Mouse (Mus musculus): ENCODE measurements around the gene Map6. TPM values are rescaled to one million over a fixed set of nuclear protein-coding genes. Genes with fewer than 3 reads are reported as not detected.

Map6 gene
- polyA plus RNA-seq, 1 experiment from 2014 or later: 2.1 TPM

DNA sequence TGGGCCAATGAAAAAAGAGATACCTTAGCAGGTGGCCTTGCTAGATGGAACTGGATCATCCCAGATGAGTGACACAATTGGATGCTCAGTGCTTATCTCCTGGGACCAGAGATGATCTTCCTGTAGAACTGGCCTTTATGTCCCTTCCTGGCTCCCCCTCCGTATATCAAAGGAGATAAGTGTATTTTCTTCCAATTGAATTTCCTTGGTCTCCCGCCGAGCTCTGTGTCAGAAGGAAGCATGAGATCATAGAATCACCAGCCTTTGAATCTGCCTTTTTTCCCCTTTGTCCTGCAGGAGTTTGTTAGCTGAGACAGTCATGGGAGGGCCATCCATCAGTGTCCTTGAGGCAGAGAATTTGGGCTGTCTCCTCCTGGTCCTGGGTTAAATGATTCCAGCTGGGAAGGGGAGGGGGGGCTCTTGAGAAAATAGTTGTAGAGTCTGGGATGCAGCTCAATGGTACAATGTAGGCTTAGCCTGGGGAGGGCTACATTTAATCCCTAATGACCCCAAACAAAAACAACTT lies 33.5 kb downstream of the Map6 start:
- Histone ChIP-seq H3K36me3 (ENCODE audit: control insufficient read depth, insufficient read depth, low read length) (no peaks in the 10 kb centered on the region), H3K4me3 (ENCODE audit: control insufficient read depth in 1 of 2, insufficient read depth in 1 of 2, low read depth in 1 of 2, low read length in 2 of 2) (no peak overlapping the region), H3K9ac (ENCODE audit: low read length) (no peak overlapping the region), H3K9me3 (ENCODE audit: control insufficient read depth, low read length) (no peaks in the 10 kb centered on the region), H3K4me1 (ENCODE audit: control insufficient read depth in 2 of 2, insufficient read depth in 2 of 2, low read length in 2 of 2) (peaks cover 3 to 5% of the 10 kb centered on the region in 2 experiments; a peak in 3 of 4 replicates), H3K27me3 (ENCODE audit: control insufficient read depth, insufficient read depth, low read length) (no peaks in the 10 kb centered on the region), H3K27ac (replicated peaks in 1 of 2; ENCODE audit: control insufficient read depth in 1 of 2, insufficient read depth in 1 of 2, low read depth in 2 of 2, low read length in 2 of 2) (no peak overlapping the region), H3K4me2 (ENCODE audit: low read length) (no peak overlapping the region)
- WGBS: 52% methylated on average over 3 of the region's 3 CpGs
- ATAC-seq (ENCODE audit: insufficient number of reproducible peaks, insufficient read depth, low FRiP score, low read depth): no peak

DNA sequence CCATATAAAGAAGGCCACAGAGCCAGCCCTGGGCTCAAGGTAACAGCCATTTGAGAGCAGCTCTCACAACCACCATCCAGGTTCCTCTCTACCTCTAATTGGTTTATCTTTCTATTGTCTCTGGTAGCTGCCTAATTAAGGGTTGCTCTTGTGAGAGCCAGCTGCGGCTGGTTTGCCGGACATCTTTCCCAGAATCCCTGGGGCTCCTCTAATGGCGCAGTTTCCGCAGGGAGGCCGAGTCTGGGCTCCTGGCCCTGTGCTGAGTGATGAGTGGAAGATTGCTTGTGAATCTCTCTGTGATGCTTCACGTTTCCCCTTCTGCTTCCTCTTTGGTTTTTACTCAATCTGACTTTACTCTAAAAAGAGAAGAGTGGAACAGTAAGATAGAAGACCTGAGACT lies 36.8 kb downstream of the Map6 start:
- WGBS: 43% methylated on average over 6 of the region's 6 CpGs
- no peak for ATAC-seq (ENCODE audit: insufficient number of reproducible peaks, insufficient read depth, low FRiP score, low read depth)

DNA sequence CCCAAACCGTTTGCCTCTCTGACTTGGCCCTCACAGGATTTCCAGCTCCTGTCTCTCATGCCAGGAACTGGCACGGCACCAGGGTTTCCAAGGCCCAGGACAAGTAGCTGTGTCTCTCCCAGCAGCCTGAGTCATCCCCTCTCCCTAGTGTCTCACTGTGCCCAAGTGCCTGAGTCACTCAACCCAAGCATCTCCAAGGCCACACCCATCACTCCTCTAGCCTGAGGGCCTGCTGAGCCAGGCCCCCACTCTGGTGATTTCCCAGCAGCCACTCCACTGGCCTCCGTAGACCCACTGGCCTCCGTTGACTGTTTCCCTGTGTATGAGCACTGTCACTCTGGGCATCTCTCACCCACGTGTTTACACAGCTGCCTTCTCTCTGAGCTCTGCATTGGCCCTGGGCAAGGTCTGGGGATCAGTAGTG lies 37.7 kb downstream of the Map6 start:
- no peaks in the 10 kb centered on the region for H3K9me3 ChIP-seq (ENCODE audit: control insufficient read depth, low read length)
- no peak overlapping the region for H3K27ac ChIP-seq (replicated peaks in 1 of 2; ENCODE audit: control insufficient read depth in 1 of 2, insufficient read depth in 1 of 2, low read depth in 2 of 2, low read length in 2 of 2)

More for the DNA sequence above, 36.8 kb downstream of the Map6 start:
- no peak overlapping the region for H3K4me3 ChIP-seq (ENCODE audit: control insufficient read depth in 1 of 2, insufficient read depth in 1 of 2, low read depth in 1 of 2, low read length in 2 of 2)
- H3K36me3 ChIP-seq (ENCODE audit: control insufficient read depth, insufficient read depth, low read length): no peaks in the 10 kb centered on the region
- no peak overlapping the region for H3K27ac ChIP-seq (replicated peaks in 1 of 2; ENCODE audit: control insufficient read depth in 1 of 2, insufficient read depth in 1 of 2, low read depth in 2 of 2, low read length in 2 of 2)
- no peak overlapping the region for H3K9ac ChIP-seq (ENCODE audit: low read length)
- no peak overlapping the region for H3K4me2 ChIP-seq (ENCODE audit: low read length)
- H3K4me1 ChIP-seq (ENCODE audit: control insufficient read depth in 2 of 2, insufficient read depth in 2 of 2, low read length in 2 of 2): peaks cover 18% of the 10 kb centered on the region in 2 experiments
- no peaks in the 10 kb centered on the region for H3K9me3 ChIP-seq (ENCODE audit: control insufficient read depth, low read length)
- H3K27me3 ChIP-seq (ENCODE audit: control insufficient read depth, insufficient read depth, low read length): no peaks in the 10 kb centered on the region

DNA sequence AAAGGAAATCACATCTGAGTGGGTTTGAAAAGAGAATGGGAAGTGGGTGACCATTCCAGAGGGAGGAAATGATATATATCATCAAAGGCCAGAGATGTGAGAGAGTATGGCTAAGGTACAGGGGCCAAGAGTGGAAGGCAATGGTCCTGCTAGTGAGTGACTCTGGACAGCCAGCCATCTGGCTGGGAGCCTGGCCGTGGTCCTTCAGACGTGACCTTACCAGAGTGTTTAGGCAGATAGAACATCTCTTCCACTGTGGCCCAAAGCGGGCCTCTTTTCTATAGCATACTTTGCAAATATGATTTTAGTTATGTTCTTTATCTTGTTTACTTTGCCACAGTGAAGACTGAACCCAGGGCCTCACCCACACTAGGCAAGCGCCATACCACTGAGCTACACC lies 38.4 kb downstream of the Map6 start:
- ATAC-seq (ENCODE audit: insufficient number of reproducible peaks, insufficient read depth, low FRiP score, low read depth): no peak
- H3K4me2 ChIP-seq (ENCODE audit: low read length): no peak overlapping the region
- WGBS: 74% methylated on average over 4 of the region's 4 CpGs

More for the DNA sequence above, 37.7 kb downstream of the Map6 start:
- peaks cover 18% of the 10 kb centered on the region in 2 experiments for H3K4me1 ChIP-seq (ENCODE audit: control insufficient read depth in 2 of 2, insufficient read depth in 2 of 2, low read length in 2 of 2)
- ATAC-seq (ENCODE audit: insufficient number of reproducible peaks, insufficient read depth, low FRiP score, low read depth): no peak
- no peaks in the 10 kb centered on the region for H3K36me3 ChIP-seq (ENCODE audit: control insufficient read depth, insufficient read depth, low read length)
- no peak overlapping the region for H3K9ac ChIP-seq (ENCODE audit: low read length)
- no peak overlapping the region for H3K4me3 ChIP-seq (ENCODE audit: control insufficient read depth in 1 of 2, insufficient read depth in 1 of 2, low read depth in 1 of 2, low read length in 2 of 2)
- no peak overlapping the region for H3K4me2 ChIP-seq (ENCODE audit: low read length)
- 55% methylated on average over 5 of the region's 5 CpGs for WGBS
- H3K27me3 ChIP-seq (ENCODE audit: control insufficient read depth, insufficient read depth, low read length): no peaks in the 10 kb centered on the region

DNA sequence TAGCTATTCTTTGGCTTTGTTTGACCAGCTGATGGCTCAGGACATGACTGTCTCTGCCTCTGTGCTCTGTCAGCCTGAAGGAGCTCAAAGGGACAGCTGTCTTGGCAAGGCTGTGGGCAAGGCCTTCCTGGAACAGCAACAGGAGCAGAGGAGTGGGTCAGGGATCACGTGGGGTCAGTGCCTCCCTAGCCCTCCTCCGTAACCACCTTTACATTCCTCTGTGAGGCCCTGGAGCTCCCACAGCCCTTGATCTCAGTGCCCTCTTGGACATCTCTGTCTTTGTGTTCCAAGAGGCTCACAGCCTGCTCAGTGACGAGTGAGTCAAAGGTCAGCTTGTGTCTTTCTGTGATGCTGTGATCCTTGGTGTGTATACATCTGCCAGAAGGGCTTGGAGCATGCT lies 39.4 kb downstream of the Map6 start:
- H3K4me2 ChIP-seq (ENCODE audit: low read length): no peak overlapping the region
- H3K4me1 ChIP-seq (ENCODE audit: control insufficient read depth in 2 of 2, insufficient read depth in 2 of 2, low read length in 2 of 2): peaks cover 18% of the 10 kb centered on the region in 2 experiments
- no peaks in the 10 kb centered on the region for H3K27me3 ChIP-seq (ENCODE audit: control insufficient read depth, insufficient read depth, low read length)
- ATAC-seq (ENCODE audit: insufficient number of reproducible peaks, insufficient read depth, low FRiP score, low read depth): no peak
- WGBS: 36% methylated on average over 3 of the region's 3 CpGs
- no peak overlapping the region for H3K4me3 ChIP-seq (ENCODE audit: control insufficient read depth in 1 of 2, insufficient read depth in 1 of 2, low read depth in 1 of 2, low read length in 2 of 2)
- no peaks in the 10 kb centered on the region for H3K9me3 ChIP-seq (ENCODE audit: control insufficient read depth, low read length)
- no peaks in the 10 kb centered on the region for H3K36me3 ChIP-seq (ENCODE audit: control insufficient read depth, insufficient read depth, low read length)
- H3K9ac ChIP-seq (ENCODE audit: low read length): no peak overlapping the region; the same call in 1 of the 2 replicates
- no peak overlapping the region for H3K27ac ChIP-seq (replicated peaks in 1 of 2; ENCODE audit: control insufficient read depth in 1 of 2, insufficient read depth in 1 of 2, low read depth in 2 of 2, low read length in 2 of 2)

More for the DNA sequence above, 38.4 kb downstream of the Map6 start:
- Histone ChIP-seq H3K9ac (ENCODE audit: low read length) (no peak overlapping the region), H3K4me3 (ENCODE audit: control insufficient read depth in 1 of 2, insufficient read depth in 1 of 2, low read depth in 1 of 2, low read length in 2 of 2) (no peak overlapping the region), H3K27ac (replicated peaks in 1 of 2; ENCODE audit: control insufficient read depth in 1 of 2, insufficient read depth in 1 of 2, low read depth in 2 of 2, low read length in 2 of 2) (no peak overlapping the region), H3K27me3 (ENCODE audit: control insufficient read depth, insufficient read depth, low read length) (no peaks in the 10 kb centered on the region), H3K4me1 (ENCODE audit: control insufficient read depth in 2 of 2, insufficient read depth in 2 of 2, low read length in 2 of 2) (peaks cover 18% of the 10 kb centered on the region in 2 experiments), H3K36me3 (ENCODE audit: control insufficient read depth, insufficient read depth, low read length) (no peaks in the 10 kb centered on the region), H3K9me3 (ENCODE audit: control insufficient read depth, low read length) (no peaks in the 10 kb centered on the region)

DNA sequence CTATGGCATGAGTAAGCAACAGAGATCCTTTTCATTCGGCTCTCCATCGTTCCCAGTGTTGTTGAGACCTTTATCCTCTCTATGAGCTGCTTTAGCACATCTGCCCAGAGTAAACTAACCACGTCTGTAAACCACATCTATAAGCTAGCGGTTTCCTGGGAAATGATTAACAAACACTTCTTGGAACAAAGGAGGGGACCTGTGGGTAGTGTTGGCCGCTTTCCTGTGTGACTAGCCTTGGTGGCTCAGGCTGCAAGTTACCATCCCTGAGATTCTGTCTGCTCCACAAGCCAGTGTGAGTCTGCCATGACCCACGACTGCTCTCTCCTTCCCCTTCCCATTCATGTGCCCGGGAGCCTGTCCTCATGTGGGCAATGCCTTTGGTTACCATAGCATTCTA lies 44.2 kb downstream of the Map6 start:
- H3K4me1 ChIP-seq (ENCODE audit: control insufficient read depth in 2 of 2, insufficient read depth in 2 of 2, low read length in 2 of 2): peaks cover 15 to 18% of the 10 kb centered on the region in 2 experiments
- no peaks in the 10 kb centered on the region for H3K36me3 ChIP-seq (ENCODE audit: control insufficient read depth, insufficient read depth, low read length)
- no peak overlapping the region for H3K4me3 ChIP-seq (ENCODE audit: control insufficient read depth in 1 of 2, insufficient read depth in 1 of 2, low read depth in 1 of 2, low read length in 2 of 2)
- no peaks in the 10 kb centered on the region for H3K27me3 ChIP-seq (ENCODE audit: control insufficient read depth, insufficient read depth, low read length)
- H3K27ac ChIP-seq (replicated peaks in 1 of 2; ENCODE audit: control insufficient read depth in 1 of 2, insufficient read depth in 1 of 2, low read depth in 2 of 2, low read length in 2 of 2): no peak overlapping the region
- H3K4me2 ChIP-seq (ENCODE audit: low read length): no peak overlapping the region
- WGBS: 78% methylated on average over 7 of the region's 7 CpGs
- H3K9me3 ChIP-seq (ENCODE audit: control insufficient read depth, low read length): no peaks in the 10 kb centered on the region
- no peak for ATAC-seq (ENCODE audit: insufficient number of reproducible peaks, insufficient read depth, low FRiP score, low read depth)
- no peak overlapping the region for H3K9ac ChIP-seq (ENCODE audit: low read length)

DNA sequence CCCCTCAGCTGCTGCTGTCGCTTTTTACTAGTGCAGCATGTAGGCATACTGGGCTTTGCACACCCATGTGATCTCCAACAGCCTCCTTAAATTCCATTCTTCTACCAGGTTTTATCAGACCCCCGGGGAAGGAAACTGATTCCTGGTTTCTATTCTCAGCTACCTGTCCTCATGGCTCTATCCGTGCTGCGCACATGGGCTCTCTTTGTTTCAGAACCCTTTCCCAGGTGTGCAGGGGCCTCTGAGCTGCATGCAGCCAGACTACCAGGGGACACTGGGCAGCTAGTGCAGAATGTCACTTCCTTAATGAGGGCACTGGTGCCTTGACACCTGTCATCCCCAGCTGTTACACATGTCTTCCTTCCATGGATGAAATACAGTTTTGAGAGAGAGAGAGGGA lies 44.8 kb downstream of the Map6 start:
- 28% methylated on average over 4 of the region's 4 CpGs for WGBS
- Histone ChIP-seq H3K36me3 (ENCODE audit: control insufficient read depth, insufficient read depth, low read length) (no peaks in the 10 kb centered on the region), H3K4me2 (ENCODE audit: low read length) (no peak overlapping the region), H3K9ac (ENCODE audit: low read length) (no peak overlapping the region), H3K9me3 (ENCODE audit: control insufficient read depth, low read length) (no peaks in the 10 kb centered on the region), H3K27ac (replicated peaks in 1 of 2; ENCODE audit: control insufficient read depth in 1 of 2, insufficient read depth in 1 of 2, low read depth in 2 of 2, low read length in 2 of 2) (no peak overlapping the region), H3K4me3 (ENCODE audit: control insufficient read depth in 1 of 2, insufficient read depth in 1 of 2, low read depth in 1 of 2, low read length in 2 of 2) (no peak overlapping the region), H3K4me1 (ENCODE audit: control insufficient read depth in 2 of 2, insufficient read depth in 2 of 2, low read length in 2 of 2) (peaks cover 10 to 12% of the 10 kb centered on the region in 2 experiments), H3K27me3 (ENCODE audit: control insufficient read depth, insufficient read depth, low read length) (no peaks in the 10 kb centered on the region)
- ATAC-seq (ENCODE audit: insufficient number of reproducible peaks, insufficient read depth, low FRiP score, low read depth): no peak

DNA sequence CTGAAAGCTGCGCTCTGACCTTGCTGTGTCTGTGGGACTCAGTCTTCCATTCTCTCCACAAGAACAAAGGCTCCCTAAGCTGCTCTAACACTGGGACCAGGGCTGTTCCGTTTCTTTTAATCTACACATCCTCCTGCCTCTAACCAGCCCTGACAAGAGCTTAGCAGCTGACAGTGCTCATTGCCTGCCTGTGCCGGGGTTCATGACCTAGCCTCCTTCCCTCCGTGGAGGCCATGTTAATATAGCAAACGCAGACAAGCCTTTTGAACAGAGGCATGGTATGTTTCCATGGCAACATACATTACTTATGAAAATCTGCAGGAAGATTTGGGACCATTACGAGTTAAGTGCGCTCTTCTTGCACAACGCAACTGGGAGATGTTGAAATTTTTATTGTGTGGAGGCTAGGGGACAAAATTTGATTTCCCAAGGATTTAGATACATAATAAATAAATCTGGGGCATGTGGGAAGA lies 45.5 kb downstream of the Map6 start:
- Histone ChIP-seq H3K27me3 (ENCODE audit: control insufficient read depth, insufficient read depth, low read length) (no peaks in the 10 kb centered on the region), H3K4me3 (ENCODE audit: control insufficient read depth in 1 of 2, insufficient read depth in 1 of 2, low read depth in 1 of 2, low read length in 2 of 2) (no peak overlapping the region), H3K9me3 (ENCODE audit: control insufficient read depth, low read length) (no peaks in the 10 kb centered on the region), H3K4me2 (ENCODE audit: low read length) (no peak overlapping the region), H3K36me3 (ENCODE audit: control insufficient read depth, insufficient read depth, low read length) (no peaks in the 10 kb centered on the region), H3K9ac (ENCODE audit: low read length) (no peak overlapping the region), H3K27ac (replicated peaks in 1 of 2; ENCODE audit: control insufficient read depth in 1 of 2, insufficient read depth in 1 of 2, low read depth in 2 of 2, low read length in 2 of 2) (no peak overlapping the region), H3K4me1 (ENCODE audit: control insufficient read depth in 2 of 2, insufficient read depth in 2 of 2, low read length in 2 of 2) (peaks cover 3 to 9% of the 10 kb centered on the region in 2 experiments; a peak in 3 of 4 replicates)
- no peak for ATAC-seq (ENCODE audit: insufficient number of reproducible peaks, insufficient read depth, low FRiP score, low read depth)
- WGBS: 63% methylated on average over 8 of the region's 8 CpGs

Data from heart, embryonic 14.5 days (tissue).